Mouse (Mus musculus): ENCODE measurements around the gene Slc47a2. TPM values are rescaled to one million over a fixed set of nuclear protein-coding genes. Genes with fewer than 3 reads are reported as not detected.
"Not testable (repeated sequence)": the region's sequence is repeated elsewhere in the genome, so short reads cannot be mapped to it uniquely, and the experiment has no call there.

Slc47a2 gene
- total RNA-seq, 2 experiments from 2014 or later: not detected

DNA sequence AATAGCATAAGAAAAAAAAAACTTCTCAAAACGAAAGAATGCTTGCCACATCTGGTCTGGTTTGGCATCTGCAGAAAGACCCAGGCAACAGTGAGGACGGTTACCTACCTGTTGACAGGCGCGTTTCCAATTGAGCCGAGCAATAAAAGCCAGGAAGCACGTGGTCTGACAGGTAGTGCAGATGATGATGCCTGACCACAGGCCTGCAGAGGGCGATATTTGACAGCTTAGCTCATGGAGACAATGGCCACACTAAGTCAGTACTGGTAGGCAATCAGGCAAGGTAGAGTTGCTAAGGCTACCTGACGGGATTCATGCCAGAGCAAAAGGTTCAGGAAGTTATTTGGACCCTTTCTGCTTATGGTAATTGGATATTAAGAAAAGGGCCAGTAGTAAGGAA lies 6.7 kb upstream of the Slc47a2 start:
- no peak for DNase-seq (ENCODE audit: low spot score)
- intact Hi-C loops (cut with DNase I): loop anchor here (2.0 to 10.0 kb wide), 4 partner anchors 39 to 155 kb away; partner anchors contain the start of gene B9d1

- intact Hi-C loops (cut with DNase I): loop anchor here (10.0 kb wide), 1 partner anchor 159 kb away; the partner anchor contains the start of gene B9d1
- DNase-seq (ENCODE audit: low spot score): no peak
Observed at GRCm38 (mm10) chr11:61346133-61346532, 3.5 kb upstream of the Slc47a2 start.

- intact Hi-C loops (cut with DNase I): loop anchor here (10.0 kb wide), 1 partner anchor 163 kb away; the partner anchor contains the start of gene B9d1
- no peak for DNase-seq (ENCODE audit: low spot score)
Observed at GRCm38 (mm10) chr11:61341971-61342370, 689 bp downstream of the Slc47a2 start.

- intact Hi-C loops (cut with DNase I): loop anchor here (10.0 kb wide), 1 partner anchor 164 kb away; the partner anchor contains the start of gene B9d1
- DNase-seq (ENCODE audit: low spot score): no peak
Observed at GRCm38 (mm10) chr11:61341233-61341632, 1.4 kb downstream of the Slc47a2 start.

DNA sequence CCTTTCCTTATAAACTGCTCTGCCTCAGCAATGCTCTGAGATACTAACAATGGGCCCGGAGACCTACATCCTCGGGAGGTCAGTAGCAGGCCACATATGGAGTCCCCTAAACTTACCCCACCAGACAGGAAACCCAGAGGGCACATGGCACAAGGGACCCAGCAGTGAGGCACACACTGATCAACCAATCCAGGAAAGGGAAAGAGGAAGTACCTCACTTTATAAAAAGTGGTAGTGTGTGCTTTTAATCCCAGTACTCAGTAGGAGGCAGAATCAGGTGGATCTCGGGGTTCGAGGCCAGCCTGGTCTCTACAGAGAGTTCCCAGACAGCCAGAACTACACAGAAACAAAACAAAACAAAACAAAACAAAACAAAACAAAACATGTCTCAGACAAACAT lies 2.3 kb downstream of the Slc47a2 start:
- DNase-seq (ENCODE audit: low spot score): no peak
- intact Hi-C loops (cut with DNase I): loop anchor here (10.0 kb wide), 1 partner anchor 164 kb away; the partner anchor contains the start of gene B9d1

- DNase-seq (ENCODE audit: low spot score): no peak
- intact Hi-C loops (cut with DNase I): no loop called here
Observed at GRCm38 (mm10) chr11:61337586-61337985, 5.1 kb downstream of the Slc47a2 start.

DNA sequence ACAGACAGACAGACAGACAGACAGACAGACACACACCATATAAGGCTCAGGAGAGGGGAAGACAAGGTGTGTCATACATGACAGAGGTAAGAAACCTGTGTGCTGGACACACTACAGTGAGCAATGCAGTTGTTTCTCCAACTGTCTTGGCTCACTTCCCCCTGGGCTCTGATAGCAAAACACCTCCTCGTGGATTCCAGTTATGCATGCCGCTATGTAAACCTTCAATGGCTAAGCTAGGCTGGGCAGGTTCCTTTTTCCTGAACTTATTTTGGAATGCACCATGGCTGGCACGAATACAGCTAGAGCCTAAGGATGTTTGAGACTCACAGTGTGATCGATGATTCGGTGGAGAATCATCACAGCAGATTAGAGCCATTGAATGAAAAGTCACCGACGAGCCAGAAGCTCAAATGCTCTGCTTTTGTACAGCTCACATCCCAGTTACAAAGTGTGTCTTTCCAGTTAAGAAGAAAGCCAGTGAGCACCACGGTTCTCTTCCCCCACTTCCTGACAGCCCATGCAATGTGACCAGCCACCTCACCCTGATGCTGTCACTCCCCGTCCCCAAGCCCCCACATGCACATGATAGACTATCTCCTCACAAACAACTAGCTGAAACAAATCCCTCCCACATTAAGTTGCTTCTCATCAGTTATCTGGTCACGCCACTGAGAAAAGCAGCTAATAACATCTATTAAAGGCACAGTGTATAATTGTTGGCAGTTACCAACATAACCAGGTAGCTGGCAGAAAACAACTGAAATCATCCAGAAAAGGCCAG lies 21.6 kb downstream of the Slc47a2 start:
- no peak for DNase-seq (ENCODE audit: low spot score)
- intact Hi-C loops (cut with DNase I): no loop called here

DNA sequence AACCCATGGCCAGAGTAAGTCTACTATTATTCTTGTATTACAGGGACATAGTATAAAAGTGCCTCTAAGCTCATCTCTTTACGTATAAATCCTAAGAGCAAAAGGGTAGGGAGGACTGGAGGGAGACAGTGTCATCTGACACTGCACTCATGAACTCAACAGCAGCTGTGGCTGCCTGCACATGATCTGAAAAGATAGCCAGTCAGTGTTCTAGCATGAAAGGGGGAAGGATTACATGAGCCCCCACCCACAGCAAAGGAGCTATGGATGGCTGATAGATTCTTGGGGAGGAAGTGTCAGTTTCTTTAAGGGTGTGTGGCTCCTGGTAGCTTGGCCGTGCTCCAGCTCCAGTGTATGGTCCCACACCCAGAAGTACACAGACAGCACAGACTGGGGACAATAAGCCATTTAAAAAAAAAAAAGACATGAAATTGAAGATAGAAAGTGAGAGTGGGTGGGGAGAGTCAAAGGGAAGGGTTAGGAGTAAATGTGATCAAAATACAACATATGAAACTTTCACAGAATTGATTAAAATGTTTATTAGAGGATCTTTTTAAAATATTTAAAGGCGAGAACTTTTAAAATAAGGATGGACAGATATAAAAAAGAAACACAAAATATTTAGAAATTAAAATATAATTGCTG lies 22.6 kb downstream of the Slc47a2 start:
- intact Hi-C loops (cut with DNase I): no loop called here
- DNase-seq (ENCODE audit: low spot score): no peak

GRCm38 (mm10) chr11:61319233-61319922 lies 23.3 kb downstream of the Slc47a2 start:
- intact Hi-C loops (cut with DNase I): no loop called here
- DNase-seq (ENCODE audit: low spot score): no peak

DNA sequence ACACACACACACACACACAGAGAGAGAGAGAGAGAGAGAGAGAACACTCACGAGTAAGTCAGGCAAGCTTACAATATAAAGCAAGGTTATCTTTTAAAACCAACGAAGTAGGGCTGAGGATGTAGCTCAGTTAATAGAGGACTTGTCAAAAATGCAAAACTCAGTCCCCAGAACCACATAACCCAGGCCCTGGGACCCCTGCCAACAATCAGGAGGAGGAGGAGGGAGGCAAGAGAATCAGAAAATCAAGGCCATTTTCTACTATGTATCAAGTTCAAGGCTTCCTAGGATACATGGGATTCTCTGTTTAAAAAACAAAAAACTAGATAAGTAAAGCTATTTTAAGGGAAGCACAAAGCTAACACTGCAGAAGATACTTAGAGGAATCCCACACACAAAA lies 25.8 kb downstream of the Slc47a2 start:
- no peak for DNase-seq (ENCODE audit: low spot score)
- intact Hi-C loops (cut with DNase I): no loop called here

- intact Hi-C loops (cut with DNase I): no loop called here
- DNase-seq (ENCODE audit: low spot score): no peak
Observed at GRCm38 (mm10) chr11:61310321-61310720, 32.3 kb downstream of the Slc47a2 start.

- intact Hi-C loops (cut with DNase I): no loop called here
- DNase-seq (ENCODE audit: low spot score): no peak
Observed at GRCm38 (mm10) chr11:61309831-61310230, 32.8 kb downstream of the Slc47a2 start.

DNA sequence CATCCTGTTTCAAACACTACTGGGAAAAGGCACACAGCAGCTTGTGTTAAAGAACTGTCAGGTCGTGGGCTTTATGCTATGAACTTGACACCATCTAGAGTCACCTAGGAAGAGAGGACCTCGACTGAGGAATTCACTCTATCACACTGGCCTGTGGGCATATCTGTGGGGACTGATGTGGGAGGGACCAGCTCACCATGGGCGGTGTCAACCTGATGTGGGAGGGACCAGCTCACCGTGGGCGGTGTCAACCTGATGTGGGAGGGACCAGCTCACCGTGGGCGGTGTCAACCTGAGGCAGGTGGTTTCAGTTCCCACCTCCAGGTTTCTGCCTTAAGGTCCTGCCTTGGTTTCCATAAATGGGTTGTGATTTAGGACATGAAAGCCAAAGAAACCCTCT lies 34.9 kb downstream of the Slc47a2 start:
- DNase-seq (ENCODE audit: low spot score): no peak
- intact Hi-C loops (cut with DNase I): no loop called here

- intact Hi-C loops (cut with DNase I): no loop called here
- DNase-seq (ENCODE audit: low spot score): no peak
Observed at GRCm38 (mm10) chr11:61305377-61305776, 37.3 kb downstream of the Slc47a2 start.

DNA sequence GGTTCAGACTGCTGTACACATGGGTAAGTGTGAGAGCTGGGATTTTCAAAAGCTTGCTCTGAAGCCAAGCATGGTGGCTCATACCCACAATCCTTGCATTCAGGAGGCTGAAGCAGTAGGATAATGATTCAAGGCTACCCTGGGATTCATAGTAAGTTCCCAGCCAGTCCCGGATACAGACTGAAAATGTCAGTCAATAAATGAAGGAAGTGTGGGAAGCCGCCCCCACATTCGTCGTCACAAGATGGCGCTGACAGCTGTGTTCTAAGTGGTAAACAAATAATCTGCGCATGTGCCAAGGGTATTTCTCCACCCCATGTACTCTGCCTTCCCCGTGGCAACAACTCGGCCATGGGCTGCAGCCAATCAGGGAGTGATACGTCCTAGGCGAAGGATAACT lies 38.1 kb downstream of the Slc47a2 start:
- not testable (repeated sequence) for DNase-seq (ENCODE audit: low spot score)
- intact Hi-C loops (cut with DNase I): loop anchor here (5.0 kb wide), 1 partner anchor 37 kb away; the partner anchor contains the start of gene Aldh3a2

- intact Hi-C loops (cut with DNase I): loop anchor here (5.0 kb wide), 1 partner anchor 34 kb away; the partner anchor contains the start of gene Aldh3a2
- no peak for DNase-seq (ENCODE audit: low spot score)
Observed at GRCm38 (mm10) chr11:61300716-61301392, 41.8 kb downstream of the Slc47a2 start.

- intact Hi-C loops (cut with DNase I): loop anchor here (5.0 kb wide), 1 partner anchor 33 kb away; the partner anchor contains the start of gene Aldh3a2
- no peak for DNase-seq (ENCODE audit: low spot score)
Observed at GRCm38 (mm10) chr11:61300205-61300604, 42.5 kb downstream of the Slc47a2 start.

DNA sequence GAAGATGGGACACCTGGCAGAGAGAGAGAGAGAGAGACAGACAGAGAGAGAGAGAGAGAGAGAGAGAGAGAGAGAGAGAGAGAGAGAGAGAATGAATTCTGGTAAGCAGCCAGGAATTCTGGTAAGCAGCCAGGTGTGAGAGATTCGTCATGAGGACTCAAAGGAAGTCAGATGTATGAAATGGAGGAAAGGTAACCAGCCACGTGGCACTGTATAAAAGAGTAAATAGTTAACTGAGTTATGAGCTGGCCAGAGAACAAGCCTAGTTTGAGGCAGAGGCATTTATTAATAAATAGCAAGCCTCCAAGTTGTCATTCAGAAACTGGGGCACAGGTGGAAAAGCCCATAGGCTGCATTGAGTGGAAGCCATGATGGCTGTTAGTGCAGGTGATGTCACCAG lies 44.8 kb downstream of the Slc47a2 start:
- intact Hi-C loops (cut with DNase I): no loop called here

GRCm38 (mm10) chr11:61297326-61297725 lies 45.3 kb downstream of the Slc47a2 start:
- DNase-seq (ENCODE audit: low spot score): no peak
- intact Hi-C loops (cut with DNase I): no loop called here

More for the DNA sequence above, 44.8 kb downstream of the Slc47a2 start:
- no peak for DNase-seq (ENCODE audit: low spot score)

GRCm38 (mm10) chr11:61296556-61296955 lies 46.1 kb downstream of the Slc47a2 start:
- intact Hi-C loops (cut with DNase I): no loop called here
- DNase-seq (ENCODE audit: low spot score): no peak
